Mouse (Mus musculus) gonadal fat pad, adult 2 months (tissue): ENCODE data around the gene Gucd1. TPM values are rescaled to one million over a fixed set of nuclear protein-coding genes. Genes with fewer than 3 reads are reported as not detected.
"Not testable (repeated sequence)": the region's sequence is repeated elsewhere in the genome, so short reads cannot be mapped to it uniquely, and the experiment has no call there.

Experiments
- DNase-seq: peaks from one replicate; pipeline ENCODE4 v3.0.0-alpha.2; 2012; ENCODE audit warnings: low read depth
- polyA plus RNA-seq: library from polyadenylated mRNA; depleted of rRNA; stranded (reverse); fragments of >200 nt; gene quantifications from 2 replicates; pipeline ENCODE4 v1.2.3, GENCODE M21; 2012

The Gucd1 gene
- polyA plus RNA-seq, 1 experiment, result 47.6 TPM

DNA sequence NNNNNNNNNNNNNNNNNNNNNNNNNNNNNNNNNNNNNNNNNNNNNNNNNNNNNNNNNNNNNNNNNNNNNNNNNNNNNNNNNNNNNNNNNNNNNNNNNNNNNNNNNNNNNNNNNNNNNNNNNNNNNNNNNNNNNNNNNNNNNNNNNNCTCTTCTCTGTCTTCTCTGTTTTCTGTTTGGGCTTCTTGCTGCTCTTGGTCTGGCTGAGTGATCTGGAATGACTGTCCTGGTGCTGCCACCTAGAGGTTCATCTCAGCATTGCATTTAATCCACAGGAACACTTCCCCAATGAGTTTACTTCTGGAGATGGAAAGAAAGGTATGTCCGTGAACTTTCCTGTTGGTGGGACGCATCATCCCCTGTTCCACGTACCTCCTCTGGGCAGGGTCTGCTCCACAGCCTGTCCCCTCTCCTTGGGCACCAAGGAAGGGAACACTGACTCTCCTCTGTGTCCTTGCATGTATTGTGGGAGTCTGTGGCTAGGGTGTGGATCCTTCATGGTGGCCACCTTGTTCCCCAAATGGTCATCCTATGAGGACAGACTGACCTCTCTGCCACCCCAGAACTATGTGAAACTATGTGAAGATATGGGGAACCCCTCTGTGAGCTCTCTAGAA lies 81.1 kb downstream of the Gucd1 start:
- no peak for DNase-seq

- no peak for DNase-seq
These were observed 87.1 kb downstream of the Gucd1 start for GRCm38 (mm10) chr10:75430633-75431032.

DNA sequence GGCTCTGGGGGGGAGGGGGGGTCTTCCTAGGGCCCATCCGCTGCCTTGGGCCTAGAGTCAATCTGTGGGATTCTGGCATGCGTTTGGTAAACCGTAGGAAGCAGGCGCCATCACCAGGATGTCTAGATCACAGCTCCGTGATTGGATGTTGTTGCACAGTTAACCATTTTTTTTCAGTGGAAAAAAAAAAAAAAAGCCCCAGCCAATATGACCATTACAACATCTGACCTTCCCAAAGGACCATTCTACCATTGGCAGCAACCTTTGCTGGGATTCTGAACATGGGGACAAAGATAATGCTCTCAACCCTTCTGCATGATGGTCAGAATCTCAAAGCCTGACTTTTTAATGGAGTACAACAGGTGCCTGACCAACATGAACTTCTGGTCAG lies 87.6 kb downstream of the Gucd1 start:
- no peak for DNase-seq

GRCm38 (mm10) chr10:75429522-75430146 lies 88.1 kb downstream of the Gucd1 start:
- no peak for DNase-seq

GRCm38 (mm10) chr10:75429004-75429380 lies 88.8 kb downstream of the Gucd1 start:
- no peak for DNase-seq

DNA sequence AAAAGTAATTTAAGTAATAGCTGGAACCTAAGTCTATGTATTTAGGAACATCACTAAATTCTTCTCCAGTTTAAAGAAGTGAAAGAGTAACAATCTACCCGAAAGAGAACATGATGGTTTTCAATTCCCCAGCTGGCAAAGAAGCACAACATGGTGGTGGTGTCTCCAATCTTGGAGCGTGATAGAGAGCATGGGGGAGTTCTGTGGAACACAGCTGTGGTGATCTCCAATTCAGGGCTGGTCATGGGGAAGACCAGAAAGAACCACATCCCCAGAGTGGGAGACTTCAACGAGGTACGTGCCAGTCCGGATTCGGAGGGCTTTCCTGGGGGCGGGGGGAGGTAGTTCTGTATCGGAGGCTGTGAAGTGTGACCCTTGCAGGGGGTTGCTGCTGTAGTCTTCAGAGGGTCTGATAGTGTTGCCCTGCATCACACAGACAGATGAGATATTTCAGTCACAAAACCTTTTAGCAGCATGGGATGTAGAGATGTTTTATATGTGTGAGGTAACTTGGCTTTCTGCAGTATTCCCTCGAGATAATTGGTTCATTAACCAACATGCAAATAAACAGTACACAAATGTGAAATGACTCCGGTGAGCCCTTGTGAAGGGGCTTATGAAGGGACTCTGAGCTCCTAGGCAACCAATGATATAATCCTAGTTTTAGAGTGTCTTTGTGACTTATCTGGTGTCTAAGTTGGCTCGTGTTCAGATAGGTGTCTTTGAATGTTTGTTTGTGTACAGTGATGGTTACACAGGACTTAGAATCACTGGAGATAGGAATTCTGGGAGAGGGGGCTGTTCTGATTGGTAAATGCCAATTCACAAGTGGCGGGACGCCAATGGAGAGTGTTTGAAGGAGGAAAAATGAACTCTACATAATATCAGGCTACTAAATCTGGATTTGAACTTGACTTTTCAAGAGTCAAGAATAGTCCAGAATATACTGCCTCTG lies 89.4 kb downstream of the Gucd1 start:
- no peak for DNase-seq

GRCm38 (mm10) chr10:75424498-75424901 lies 93.3 kb downstream of the Gucd1 start:
- no peak for DNase-seq

- no peak for DNase-seq
These were observed 99.0 kb downstream of the Gucd1 start for GRCm38 (mm10) chr10:75418747-75419146.

- DNase-seq, result no peak
These were observed 100.3 kb downstream of the Gucd1 start for GRCm38 (mm10) chr10:75417363-75418042.

- no peak for DNase-seq
These were observed 102.8 kb downstream of the Gucd1 start for GRCm38 (mm10) chr10:75414925-75415324.

DNA sequence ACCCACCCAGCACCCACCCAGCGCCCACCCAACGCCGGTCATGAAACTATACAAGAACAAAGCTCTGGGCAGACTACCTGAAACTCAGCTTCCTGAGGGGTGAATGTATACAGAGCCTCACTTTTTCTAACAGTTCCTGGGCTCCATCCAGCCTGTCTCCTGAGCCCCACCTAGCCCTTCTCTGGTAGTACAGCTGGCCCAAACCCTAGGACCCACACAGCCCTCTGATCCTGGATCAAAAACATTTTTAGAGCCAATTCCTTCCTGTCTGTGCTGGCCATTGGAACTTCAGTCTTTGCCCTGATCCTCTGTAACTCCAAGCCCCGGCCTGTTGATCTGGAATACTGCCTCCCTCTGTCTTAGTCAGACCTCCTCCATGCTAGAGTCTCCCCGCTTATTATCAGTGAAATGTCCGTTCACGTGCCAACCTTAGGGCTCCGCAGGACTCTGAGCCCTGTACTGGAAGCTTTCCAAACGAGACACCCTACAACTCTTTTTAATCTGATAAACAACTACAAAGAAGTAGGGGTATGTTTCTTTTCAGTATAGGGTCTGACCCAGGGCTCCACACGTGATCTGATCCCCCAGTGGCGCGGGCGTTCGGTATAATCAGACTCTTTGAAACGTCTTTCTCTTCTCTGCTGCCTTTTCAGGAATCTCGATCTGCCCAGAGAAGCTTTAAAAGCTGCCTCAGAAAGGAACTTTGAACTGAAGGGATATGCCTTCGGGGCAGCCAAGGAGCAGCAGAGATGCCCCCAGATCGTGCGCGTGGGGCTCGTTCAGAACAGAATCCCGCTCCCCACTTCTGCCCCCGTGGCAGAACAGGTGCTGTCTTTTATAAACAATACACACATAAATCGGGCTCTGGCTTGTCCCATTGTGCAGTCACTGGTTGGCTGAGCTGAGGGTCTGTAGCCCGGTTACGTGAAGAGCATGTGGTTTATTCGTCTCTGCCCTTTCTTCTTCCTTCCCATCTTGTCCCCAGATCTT lies 105.4 kb downstream of the Gucd1 start:
- DNase-seq, result no peak

GRCm38 (mm10) chr10:75411343-75412113 lies 106.2 kb downstream of the Gucd1 start:
- not testable (repeated sequence) for DNase-seq

GRCm38 (mm10) chr10:75407741-75408140 lies 110.0 kb downstream of the Gucd1 start:
- no peak for DNase-seq

GRCm38 (mm10) chr10:75406755-75407154 lies 111.0 kb downstream of the Gucd1 start:
- DNase-seq, result no peak

DNA sequence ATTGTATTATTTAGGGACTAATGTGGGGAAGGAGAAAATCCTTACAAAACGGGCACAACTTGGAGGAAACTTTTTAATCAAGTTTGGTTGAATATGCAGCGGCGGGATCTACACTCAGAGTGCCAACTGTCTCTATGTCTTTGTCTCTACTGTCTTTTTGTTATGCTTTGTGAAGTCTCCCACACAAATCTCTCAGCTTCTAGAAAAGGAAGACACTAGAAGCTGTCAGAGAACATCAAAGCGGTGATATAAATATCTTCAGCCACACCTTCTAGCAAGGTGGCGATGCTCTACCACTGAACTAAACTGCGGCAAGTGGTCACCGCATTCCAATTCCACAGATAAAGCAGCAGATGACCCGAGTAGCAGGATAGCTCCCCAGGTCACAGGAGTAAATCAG lies 111.9 kb downstream of the Gucd1 start:
- no peak for DNase-seq

DNA sequence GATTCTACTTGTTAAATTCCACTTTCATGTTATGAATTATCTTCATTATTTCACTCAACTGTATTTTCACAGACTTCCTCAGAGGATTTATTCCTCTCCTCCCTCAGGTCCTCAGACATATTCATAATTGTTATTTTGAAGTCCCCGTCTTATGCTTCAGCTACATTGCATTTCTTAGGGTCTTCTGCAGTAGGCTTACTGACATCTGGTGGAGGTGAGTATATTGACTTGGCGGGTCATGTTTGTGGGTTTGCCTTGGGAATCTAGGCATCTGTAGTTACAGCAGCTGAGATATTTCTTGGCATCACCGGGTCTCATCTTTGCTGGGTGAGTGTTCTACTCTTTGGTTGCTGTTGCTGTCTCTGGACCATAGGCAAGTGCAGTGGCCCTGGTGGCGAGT lies 116.8 kb downstream of the Gucd1 start, which contains the start of gene Upb1:
Gene Upb1, plus strand, starts transcription at position 158 of the 400 bp plus-strand sequence.
- DNase-seq, result no peak

GRCm38 (mm10) chr10:75396966-75397365 lies 120.8 kb downstream of the Gucd1 start:
- DNase-seq, result no peak

GRCm38 (mm10) chr10:75394796-75395195 lies 123.0 kb downstream of the Gucd1 start:
- DNase-seq, result no peak

DNA sequence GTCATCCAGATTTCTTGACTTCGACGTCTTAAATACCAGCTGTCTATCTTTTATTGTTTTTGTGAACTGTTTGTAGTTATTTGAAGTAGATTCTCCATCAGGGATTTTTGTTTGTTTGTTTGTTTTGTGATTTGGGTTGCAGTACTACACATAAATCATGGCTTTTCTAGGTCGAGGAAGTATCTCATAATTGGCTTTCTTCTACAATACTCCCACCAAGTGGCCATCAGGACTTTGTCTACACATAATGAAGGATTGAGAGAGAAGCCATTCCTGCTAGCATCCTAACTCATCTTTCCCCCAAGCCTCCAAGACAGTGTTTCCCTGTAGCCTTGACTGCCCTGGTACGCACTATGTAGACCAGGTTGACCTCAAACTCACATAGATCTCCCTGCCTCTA lies 126.9 kb downstream of the Gucd1 start:
- DNase-seq, result no peak

DNA sequence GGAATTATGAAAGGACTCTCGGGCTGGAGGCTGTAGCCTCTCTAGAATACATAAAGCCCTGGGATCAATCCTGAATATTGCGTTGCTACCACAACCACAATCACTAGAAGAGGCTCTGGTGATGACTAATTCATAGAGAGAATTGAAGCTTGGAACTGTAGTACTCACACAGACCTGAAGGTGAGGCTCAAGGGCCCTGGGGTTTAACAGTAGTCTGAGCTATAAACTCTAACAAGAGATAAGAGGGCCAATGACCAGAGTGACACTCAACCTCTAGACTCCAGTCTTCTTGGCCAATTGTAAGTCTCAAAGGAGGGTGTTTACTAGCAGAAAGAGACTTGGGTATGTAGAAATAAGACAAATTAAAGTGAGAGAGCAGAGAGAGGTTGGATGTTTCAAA lies 127.6 kb downstream of the Gucd1 start:
- DNase-seq, result no peak
